Mouse (Mus musculus) B cell, adult 2 months (primary cell): ENCODE data around the gene Ttc26.

ENCODE experiments used
- DNase-seq, 2 experiments: peaks; one replicate each; pipeline ENCODE4 v3.0.0; 2022

Ttc26 gene

GRCm38 (mm10) chr6:38381129-38381771 is at the start of gene Ttc26:
Gene Ttc26 (plus strand): TSS chr6:38381469.
- DNase-seq, result peak; percentile 87

DNA sequence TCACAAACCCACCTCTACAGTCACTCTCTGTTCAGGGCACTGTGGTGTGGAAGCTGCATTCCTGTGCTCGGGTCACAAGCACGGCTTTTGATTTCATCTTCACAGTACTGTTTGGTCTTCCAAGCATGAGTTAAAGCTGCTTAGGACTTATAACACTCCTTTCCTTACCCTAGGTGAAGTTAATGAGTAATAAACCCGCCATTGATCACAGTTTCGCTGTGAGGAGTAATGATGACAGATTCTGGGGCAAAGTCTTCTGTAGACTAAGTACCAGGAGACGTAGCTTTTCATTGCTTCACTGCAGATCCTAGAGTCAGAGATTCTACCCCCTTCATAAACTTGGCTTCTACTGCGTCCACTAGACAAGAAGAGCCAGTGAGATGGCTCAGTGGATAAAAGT is 46.0 kb upstream of the Ttc26 start:
- DNase-seq, result no peak

- peak in 1 of 2 experiments; percentile 33 for DNase-seq
Measured at GRCm38 (mm10) chr6:38337166-38337705, 44.0 kb upstream of the Ttc26 start.

DNA sequence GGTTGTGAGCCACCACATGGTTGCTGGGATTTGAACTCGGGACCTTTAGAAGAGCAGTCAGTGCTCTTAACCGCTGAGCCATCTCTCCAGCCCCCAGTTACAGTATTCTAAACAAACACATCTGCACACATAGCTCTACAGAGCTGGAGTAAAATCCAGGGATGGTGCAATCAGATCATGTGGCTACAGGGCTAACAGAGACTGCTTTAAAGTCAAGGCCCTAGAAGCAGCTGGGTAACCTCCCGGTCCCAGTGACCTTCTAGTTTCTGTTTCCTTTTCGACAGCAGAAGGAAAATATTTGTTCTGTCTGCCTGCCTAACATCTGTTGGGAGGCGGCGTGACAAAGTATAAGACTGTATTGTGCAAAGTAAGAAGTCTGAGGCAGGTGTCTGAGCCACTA is 43.3 kb upstream of the Ttc26 start:
- no peak for DNase-seq

DNA sequence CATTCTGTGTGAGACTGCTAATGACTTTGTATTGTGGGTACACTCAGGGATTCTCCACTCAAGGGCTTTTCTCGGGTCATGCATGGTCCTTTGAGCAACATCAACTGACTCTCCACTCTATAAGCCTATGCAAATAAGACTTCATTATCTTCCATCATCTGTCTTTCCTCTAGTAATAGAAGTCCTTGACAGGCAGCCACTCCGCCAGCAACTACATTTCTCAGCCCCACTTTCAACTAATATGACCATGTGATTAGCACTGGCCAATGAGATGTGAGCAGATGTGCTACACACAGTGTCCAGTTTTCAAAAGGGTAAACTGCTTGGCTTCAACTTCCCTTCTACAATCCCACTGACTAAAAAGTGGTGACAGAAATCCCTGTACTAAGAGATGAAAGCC is 42.2 kb upstream of the Ttc26 start:
- no peak for DNase-seq

- DNase-seq, result peak; percentile 23 to 24
Measured at GRCm38 (mm10) chr6:38341751-38342665, 39.3 kb upstream of the Ttc26 start.

- DNase-seq, result no peak
Measured at GRCm38 (mm10) chr6:38342666-38342992, 38.6 kb upstream of the Ttc26 start.

DNA sequence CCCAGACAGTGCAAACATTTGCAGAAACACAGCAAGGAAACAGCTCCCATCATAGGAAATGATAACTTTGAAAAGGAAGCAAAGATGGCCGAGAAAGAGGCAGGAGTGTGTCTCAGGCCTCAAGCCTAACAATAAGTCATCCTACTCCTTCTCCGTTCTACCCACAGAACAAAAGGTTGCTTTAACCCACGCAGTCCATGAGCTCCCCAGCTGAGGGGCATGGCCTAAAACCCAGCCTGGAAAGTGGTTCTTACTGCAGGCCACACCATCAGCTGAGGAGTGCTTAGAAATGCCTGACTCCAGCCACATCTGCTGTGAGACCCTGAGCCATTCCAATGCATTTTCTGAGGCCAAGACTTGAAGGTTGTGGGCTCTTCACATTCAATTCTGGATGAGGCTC is 37.7 kb upstream of the Ttc26 start:
- no peak for DNase-seq

- DNase-seq, result no peak
Measured at GRCm38 (mm10) chr6:38344006-38344670, 37.1 kb upstream of the Ttc26 start.

- DNase-seq, result peak; percentile 29 to 39
Measured at GRCm38 (mm10) chr6:38345796-38346195, 35.5 kb upstream of the Ttc26 start.

DNA sequence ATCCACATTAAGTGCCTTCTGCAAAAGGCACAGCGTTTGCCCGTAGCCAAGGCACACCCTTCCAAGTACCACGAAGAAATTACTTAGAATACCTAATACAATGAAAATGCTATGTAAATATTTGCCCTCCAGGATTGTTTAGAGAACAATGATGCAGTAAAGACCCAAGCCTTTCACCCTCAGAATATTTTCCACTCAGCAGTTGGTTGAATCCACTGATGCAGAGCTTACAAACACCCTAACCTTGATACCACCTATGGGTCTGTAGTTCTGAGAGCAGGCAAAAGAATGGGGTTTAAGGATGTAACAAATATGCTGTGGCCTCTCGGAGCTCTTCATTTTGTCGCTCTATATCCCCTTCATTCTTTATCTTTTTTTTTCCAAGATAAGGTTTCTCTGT is 33.4 kb upstream of the Ttc26 start:
- DNase-seq, result no peak

GRCm38 (mm10) chr6:38348811-38349453 is 32.3 kb upstream of the Ttc26 start:
- peak in 1 of 2 experiments; percentile 32 for DNase-seq

GRCm38 (mm10) chr6:38349806-38350205 is 31.5 kb upstream of the Ttc26 start:
- no peak for DNase-seq

- DNase-seq, result no peak
Measured at GRCm38 (mm10) chr6:38351930-38352329, 29.3 kb upstream of the Ttc26 start.

DNA sequence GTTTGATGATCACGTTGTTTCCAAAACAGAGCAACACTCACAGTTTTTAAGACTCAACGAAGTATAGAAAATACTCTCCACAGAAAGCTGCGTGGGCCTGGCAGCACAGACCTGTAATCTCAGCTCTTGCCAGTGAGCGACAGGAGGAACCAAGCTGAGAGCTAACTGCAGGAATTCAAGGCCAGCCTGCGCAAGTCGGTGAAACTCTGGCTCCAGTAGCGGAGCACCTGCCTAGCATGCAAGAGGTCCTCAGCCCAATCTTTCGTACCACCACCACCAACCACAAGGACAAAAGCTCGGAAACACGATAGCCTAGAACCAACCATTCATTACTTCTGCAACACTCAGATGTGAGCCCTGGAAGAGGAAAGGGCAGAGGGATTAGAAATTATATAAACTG is 28.8 kb upstream of the Ttc26 start:
- DNase-seq, result peak; percentile 34 to 38

DNA sequence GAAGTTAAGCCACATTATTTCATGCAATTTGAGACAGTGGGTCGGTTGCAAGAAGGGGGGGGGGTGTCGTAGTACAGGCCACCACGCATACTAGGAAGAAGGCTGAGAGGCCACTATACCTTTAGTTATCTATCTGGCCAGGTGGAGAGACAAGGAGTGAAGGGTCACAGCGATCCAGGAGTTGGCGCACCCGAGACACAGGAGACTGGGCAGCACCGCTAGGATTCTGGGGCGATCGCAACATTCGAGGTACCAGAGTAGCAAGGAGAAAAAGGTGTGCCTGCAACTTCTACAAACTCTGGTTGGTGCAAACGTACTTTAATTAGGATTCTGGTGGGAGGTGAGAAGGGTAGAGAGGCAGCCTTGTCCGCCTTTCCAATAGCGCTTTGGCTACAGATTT is 28.1 kb upstream of the Ttc26 start:
- DNase-seq, result no peak

DNA sequence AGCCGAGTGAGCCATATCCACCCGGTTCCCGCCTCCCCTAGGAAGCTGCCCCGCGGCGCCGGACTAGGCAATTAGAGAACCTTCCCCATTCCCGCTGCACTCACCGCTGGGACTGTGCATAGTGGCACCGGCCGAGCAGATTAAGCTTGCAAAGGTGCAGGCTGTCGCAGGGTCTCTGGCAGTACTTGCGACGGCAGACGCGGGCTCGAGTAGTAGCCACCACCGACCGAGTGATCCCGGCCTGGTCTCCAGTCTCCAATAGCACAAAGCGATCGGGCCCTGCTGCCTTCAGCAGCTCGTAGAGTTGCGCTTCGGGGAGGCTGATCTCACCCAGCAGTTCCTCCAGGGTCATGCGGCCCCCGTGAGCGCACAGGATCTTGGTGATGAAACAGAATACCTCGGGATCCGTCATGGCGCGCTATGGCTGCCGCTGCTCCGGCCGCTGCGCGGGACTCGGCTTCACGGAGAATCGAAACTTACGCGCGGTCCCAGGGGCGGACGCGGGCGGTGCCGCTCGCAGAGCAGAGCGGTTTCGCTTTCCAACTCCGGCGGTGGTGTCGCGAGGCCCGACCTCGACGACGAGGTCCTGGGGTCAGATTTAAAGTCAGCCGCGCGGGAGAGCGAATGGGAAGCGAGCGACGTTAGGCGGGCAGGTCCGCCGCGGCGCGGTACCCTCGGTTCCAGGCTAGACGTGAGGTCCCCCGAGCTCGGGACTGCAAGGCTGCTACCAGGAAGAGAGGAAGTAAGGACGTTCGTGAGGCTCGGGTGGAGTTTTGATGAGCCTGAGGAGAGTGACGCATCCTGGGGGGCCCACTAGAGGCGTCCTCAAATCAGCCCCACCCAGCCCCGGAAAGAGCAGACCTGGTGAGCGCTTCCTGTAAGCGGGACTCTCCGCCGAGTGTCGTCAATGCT is 27.2 kb upstream of the Ttc26 start, which contains the start of gene Zc3hav1:
TSS of gene Zc3hav1 (minus strand) at position 793 of the 912 bp plus-strand sequence.
- peak; percentile 93 to 94 for DNase-seq

GRCm38 (mm10) chr6:38354723-38355353 is 26.4 kb upstream of the Ttc26 start:
- peak in 1 of 2 experiments; percentile 25 for DNase-seq

- DNase-seq, result peak; percentile 32 to 33
Measured at GRCm38 (mm10) chr6:38355354-38355823, 25.9 kb upstream of the Ttc26 start.

GRCm38 (mm10) chr6:38355862-38356261 is 25.4 kb upstream of the Ttc26 start:
- DNase-seq, result no peak
